Mouse (Mus musculus) ES-E14 (cell line): ENCODE results near the gene Prss33.

Experiments
- HCFC1 ChIP-seq: IDR thresholded peaks from 2 replicates; pipeline ENCODE4 v1.6.1; 2012; ENCODE audit warnings: low read length, inconsistent platforms, borderline replicate concordance; ENCODE audit not compliant: insufficient read depth
- ZNF384 ChIP-seq: IDR thresholded peaks from 2 replicates; pipeline ENCODE4 v1.6.1; 2012; ENCODE audit warnings: low read depth, low read length, inconsistent platforms

DNA sequence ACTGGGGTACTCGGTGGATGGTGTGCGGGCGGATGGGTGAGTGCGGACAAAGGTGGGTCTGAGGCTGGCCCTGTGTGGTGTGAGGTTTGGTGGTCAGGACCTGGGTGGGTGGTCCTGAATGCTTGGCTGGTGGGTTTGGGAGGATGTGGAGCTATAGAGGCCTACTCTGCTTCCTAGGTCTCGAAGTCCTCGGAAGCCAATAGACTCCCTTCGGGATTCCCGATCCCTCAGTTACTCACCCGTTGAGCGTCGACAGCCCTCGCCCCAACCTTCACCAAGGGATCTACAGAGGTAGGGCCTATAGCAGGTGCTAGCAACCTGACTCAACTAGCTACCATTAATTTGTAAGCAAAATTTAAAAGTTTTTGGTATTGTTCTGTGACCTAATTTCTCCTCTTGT, 12.2 kb downstream of the Prss33 start:
- no peak for TF ChIP-seq HCFC1
- no peak for TF ChIP-seq ZNF384
